Mouse (Mus musculus) midbrain, postnatal 0 days (tissue): Measurements from ENCODE around the gene Stpg4. TPM values are rescaled to one million over a fixed set of nuclear protein-coding genes. Genes with fewer than 3 reads are reported as not detected.

Experiments
- ATAC-seq: fragments of 200-750 bp; cut with Nextera tagmentation; 2 replicates; pipeline ENCODE4 v1.8.0; 2017; ENCODE audit warnings: moderate number of reproducible peaks, mild to moderate bottlenecking, moderate TSS enrichment, moderate library complexity; ENCODE audit not compliant: low FRiP score
- DNase-seq: peaks from one replicate; pipeline ENCODE4 v3.0.0-alpha.2; 2015; ENCODE audit warnings: low spot score
- H3K27ac ChIP-seq: fragments of 300-500 bp; sonication (generic); 2 replicates; pipeline ENCODE4 v1.5.1; 2014; ENCODE audit warnings: low read depth, mild to moderate bottlenecking, low read length, mixed read lengths
- H3K27me3 ChIP-seq: fragments of 300-500 bp; sonication (generic); 2 replicates; pipeline ENCODE4 v1.6.1; 2014; ENCODE audit warnings: low read length, control low read depth, mixed read lengths; ENCODE audit not compliant: insufficient read depth
- H3K36me3 ChIP-seq: fragments of 300-500 bp; sonication (generic); 2 replicates; pipeline ENCODE4 v1.6.1; 2014; ENCODE audit warnings: low read length, control low read depth, mixed read lengths; ENCODE audit not compliant: insufficient read depth
- H3K4me1 ChIP-seq: fragments of 300-500 bp; sonication (generic); 2 replicates; pipeline ENCODE4 v1.6.1; 2014; ENCODE audit warnings: mild to moderate bottlenecking, control low read depth, antibody characterized with exemption, low read length, mixed read lengths; ENCODE audit not compliant: insufficient read depth
- H3K4me2 ChIP-seq: fragments of 300-500 bp; sonication (generic); 2 replicates; pipeline ENCODE4 v1.6.1; 2014; ENCODE audit warnings: low read depth, mild to moderate bottlenecking, low read length, mixed read lengths; ENCODE audit not compliant: poor library complexity, severe bottlenecking
- H3K4me3 ChIP-seq: fragments of 300-500 bp; sonication (generic); 2 replicates; pipeline ENCODE4 v1.5.1; 2014; ENCODE audit warnings: low read depth, mild to moderate bottlenecking, low read length, moderate library complexity
- H3K9ac ChIP-seq: fragments of 300-500 bp; sonication (generic); replicated peaks from 2 replicates; pipeline ENCODE4 v1.6.1; 2014; ENCODE audit warnings: mild to moderate bottlenecking, low read length, moderate library complexity, mixed read lengths; ENCODE audit not compliant: poor library complexity, severe bottlenecking
- H3K9me3 ChIP-seq: fragments of 300-500 bp; sonication (generic); 2 replicates; pipeline ENCODE4 v1.6.1; 2016; ENCODE audit warnings: low read length, control low read depth
- CTCF ChIP-seq: IDR thresholded peaks from 2 replicates; pipeline ENCODE4 v1.5.1; 2016; ENCODE audit warnings: antibody characterized with exemption, mild to moderate bottlenecking
- WGBS: fragments of 180-500 bp; shearing (Covaris S2); extraction: QIAGEN DNeasy Blood & Tissue Kit; methylation state at CpG from one replicate; pipeline ENCODE4 v1.1.7; 2014; 5-methylcytosine and 5-hydroxymethylcytosine counted together
- polyA plus RNA-seq: library from polyadenylated mRNA; unstranded; fragments of >200 nt; fragmentation: Nextera tagmentation; extraction: Ambion mirVana; gene quantifications from 2 replicates; pipeline ENCODE4 v1.2.1, GENCODE M21; 2015
- total RNA-seq: library from RNA; depleted of rRNA; stranded (reverse); fragments of >200 nt; gene quantifications from 2 replicates; pipeline ENCODE4 v1.2.3, GENCODE M21; 2014

The Stpg4 gene
- total and polyA plus RNA-seq, 2 experiments from 2014 or later = 0.28 TPM; not detected in 1

DNA sequence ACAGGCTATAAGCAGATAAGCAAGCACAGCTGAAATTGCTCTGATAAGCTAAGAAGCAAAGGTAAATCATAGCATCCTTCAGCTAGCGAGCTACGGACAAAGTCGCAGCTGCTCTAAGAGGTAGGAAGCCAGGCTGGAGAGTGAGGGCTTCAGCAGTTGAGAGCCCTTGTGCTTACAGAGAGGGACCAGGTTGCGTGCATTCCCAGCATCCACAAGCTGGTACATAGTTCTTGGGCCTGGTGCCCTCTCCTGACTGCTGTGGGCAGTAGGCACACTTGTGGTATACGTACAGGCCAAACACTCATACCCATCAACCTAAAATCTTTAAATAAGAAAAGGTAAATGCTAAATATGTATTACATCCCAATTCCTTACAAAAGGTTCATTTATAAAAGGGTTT, 5.2 kb upstream of the Stpg4 start:
- no peak for TF ChIP-seq CTCF
- no peak overlapping the region for H3K27ac ChIP-seq
- H3K9me3 ChIP-seq = no peaks in the 10 kb centered on the region
- WGBS = 98% methylated on average over 5 of the region's 5 CpGs
- H3K4me2 ChIP-seq = no peak overlapping the region
- H3K27me3 ChIP-seq = no peaks in the 10 kb centered on the region
- H3K4me3 ChIP-seq = no peak overlapping the region
- no peaks in the 10 kb centered on the region for H3K4me1 ChIP-seq
- ATAC-seq (no peak), DNase-seq (no peak)
- peaks cover 27% of the 10 kb centered on the region for H3K36me3 ChIP-seq
- H3K9ac ChIP-seq = no peak overlapping the region

DNA sequence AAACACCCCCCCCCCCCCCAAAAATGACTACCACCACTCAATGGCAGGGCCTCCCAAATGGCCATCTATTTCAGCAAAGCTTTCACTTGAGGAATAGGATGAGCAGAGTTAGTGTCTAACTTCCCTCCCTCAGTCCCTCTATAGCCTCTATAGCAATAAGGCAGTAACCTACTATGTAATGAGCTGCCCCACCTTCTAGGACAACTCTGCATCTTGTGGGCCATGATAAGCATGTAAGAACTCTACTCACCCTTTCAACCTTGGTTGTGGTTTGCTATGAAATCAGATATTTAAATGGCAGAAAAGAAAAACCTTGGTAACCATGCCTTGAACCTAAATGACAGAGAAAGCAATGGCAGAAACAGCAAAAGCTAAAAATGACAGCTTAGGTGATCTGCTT, 4.8 kb upstream of the Stpg4 start:
- Histone ChIP-seq H3K27ac (no peak overlapping the region), H3K27me3 (no peaks in the 10 kb centered on the region), H3K4me1 (no peaks in the 10 kb centered on the region), H3K4me2 (no peak overlapping the region), H3K9me3 (no peaks in the 10 kb centered on the region), H3K36me3 (peaks cover 27% of the 10 kb centered on the region), H3K9ac (no peak overlapping the region), H3K4me3 (no peak overlapping the region)
- ATAC-seq (no peak), DNase-seq (no peak)
- TF ChIP-seq CTCF = no peak

DNA sequence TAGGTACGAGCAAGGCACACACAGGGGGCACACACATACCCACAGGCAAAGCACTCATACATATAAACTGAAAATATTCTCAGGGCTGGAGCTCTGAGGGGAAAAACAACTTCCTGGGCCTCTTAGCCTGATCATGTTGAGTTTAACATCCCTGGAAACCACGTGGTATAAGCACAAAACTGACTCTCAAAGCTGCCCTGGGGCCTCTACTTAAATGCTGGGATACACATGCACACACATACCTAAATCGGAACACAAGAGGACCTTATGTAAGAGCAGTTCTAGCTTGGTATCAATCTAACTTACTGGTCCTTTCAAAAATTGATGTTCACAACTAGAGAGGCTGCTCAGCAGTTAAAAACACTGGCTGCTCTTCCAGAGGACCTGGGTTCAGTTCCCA, 1.9 kb upstream of the Stpg4 start:
- H3K9me3 ChIP-seq = no peaks in the 10 kb centered on the region
- H3K9ac ChIP-seq = no peak overlapping the region
- DNase-seq (no peak), ATAC-seq (no peak)
- no peak overlapping the region for H3K4me2 ChIP-seq
- WGBS = 77% methylated on average over 3 of the region's 3 CpGs
- H3K27me3 ChIP-seq = no peaks in the 10 kb centered on the region
- no peaks in the 10 kb centered on the region for H3K4me1 ChIP-seq
- H3K4me3 ChIP-seq = no peak overlapping the region
- no peak overlapping the region for H3K27ac ChIP-seq
- peaks cover 19% of the 10 kb centered on the region for H3K36me3 ChIP-seq
- TF ChIP-seq CTCF = no peak

DNA sequence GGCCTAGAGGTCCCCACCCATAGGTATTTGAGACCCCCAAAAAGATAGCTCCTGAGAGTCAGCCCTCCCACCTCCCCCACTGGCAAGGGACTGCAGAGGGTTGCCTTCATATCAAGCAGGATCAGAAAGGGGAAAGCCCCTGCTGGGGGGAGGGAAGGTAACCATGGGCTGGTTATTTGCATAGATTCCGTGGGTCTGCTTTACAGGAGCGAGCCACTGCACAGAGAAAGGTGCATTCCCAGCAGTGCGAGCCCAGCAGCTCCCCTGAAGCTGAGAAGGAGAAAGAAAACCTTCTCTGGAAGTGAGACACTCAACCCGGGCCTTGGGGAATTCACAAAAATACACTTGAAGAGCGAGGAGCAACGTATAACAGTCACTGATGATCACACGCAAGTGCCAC, 9.5 kb downstream of the Stpg4 start:
- Histone ChIP-seq H3K36me3 (0 out of 2 replicates have a peak, but pooled peaks cover 4% of the 10 kb centered on the region), H3K27ac (no peak overlapping the region), H3K9me3 (no peaks in the 10 kb centered on the region), H3K27me3 (no peaks in the 10 kb centered on the region), H3K4me3 (no peak overlapping the region), H3K4me1 (no peaks in the 10 kb centered on the region), H3K9ac (no peak overlapping the region), H3K4me2 (no peak overlapping the region)
- 75% methylated on average over 7 of the region's 7 CpGs for WGBS
- ATAC-seq (no peak), DNase-seq (no peak)
- no peak for TF ChIP-seq CTCF

DNA sequence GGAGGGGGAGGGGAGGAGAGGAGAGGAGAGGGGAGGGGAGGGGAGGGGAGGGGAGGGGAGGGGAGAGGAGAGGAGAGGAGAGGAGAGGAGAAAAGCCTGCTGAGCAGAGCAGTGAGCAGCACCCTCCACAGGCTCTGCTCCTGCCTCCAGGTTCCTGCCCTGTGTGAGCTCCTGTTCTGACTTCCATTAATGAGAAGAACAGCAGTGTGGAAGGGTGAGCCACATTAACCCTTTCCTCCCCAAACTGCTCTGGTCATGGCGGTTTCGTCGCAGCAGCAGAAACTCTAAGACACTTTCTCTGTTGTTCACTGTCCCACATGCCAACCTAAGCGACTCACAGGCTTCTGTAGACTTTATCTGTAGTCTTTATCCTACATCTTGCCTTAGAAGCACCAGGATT, 20.9 kb downstream of the Stpg4 start:
- Histone ChIP-seq H3K4me2 (no peak overlapping the region), H3K36me3 (no peaks in the 10 kb centered on the region), H3K9ac (no peak overlapping the region), H3K4me1 (no peaks in the 10 kb centered on the region), H3K9me3 (no peaks in the 10 kb centered on the region), H3K27me3 (no peaks in the 10 kb centered on the region), H3K4me3 (no peak overlapping the region), H3K27ac (no peak overlapping the region)
- DNase-seq = no peak
- WGBS = 82% methylated on average over 4 of the region's 4 CpGs
- no peak for ATAC-seq
- TF ChIP-seq CTCF = no peak

DNA sequence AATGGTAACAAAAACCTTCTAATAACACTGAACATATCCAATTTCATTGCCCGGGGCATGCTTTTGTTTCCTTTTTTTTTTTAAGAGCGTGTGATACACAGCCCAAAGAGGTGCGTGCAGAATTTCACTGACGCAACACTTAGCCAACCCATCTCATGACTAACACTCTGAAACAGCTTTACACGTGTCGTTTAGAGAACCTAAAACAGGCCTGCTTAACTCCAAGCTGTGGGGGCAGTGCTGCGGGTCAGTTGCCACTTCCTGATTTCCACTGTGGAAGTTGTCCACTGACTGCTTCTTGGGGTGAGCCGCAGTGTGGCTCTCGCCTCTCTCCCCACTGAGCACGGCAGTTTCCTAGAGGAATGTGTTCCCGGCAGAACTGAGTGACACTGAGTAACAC, 22.0 kb downstream of the Stpg4 start:
- 74% methylated on average over 11 of the region's 11 CpGs for WGBS
- H3K27ac ChIP-seq = no peak overlapping the region

More for the DNA sequence above, 22.0 kb downstream of the Stpg4 start:
- no peak for ATAC-seq
- Histone ChIP-seq H3K4me1 (no peaks in the 10 kb centered on the region), H3K9me3 (no peaks in the 10 kb centered on the region), H3K36me3 (no peaks in the 10 kb centered on the region), H3K4me2 (no peak overlapping the region), H3K4me3 (no peak overlapping the region), H3K9ac (no peak overlapping the region), H3K27me3 (no peaks in the 10 kb centered on the region)
- DNase-seq = no peak
- TF ChIP-seq CTCF = no peak
